ENCODE assay signal across 29 mouse cellular contexts in genomic region chr5:118501624-118502023, GRCm38 (mm10). TPM values are rescaled to one million over a fixed set of nuclear protein-coding genes. Genes with fewer than 3 reads are reported as not detected.
DNase-seq lines count a peak whose midpoint lies in the region; ATAC-seq and TF ChIP-seq lines count a peak whose summit lies in the region.
"Had no signal": no experiment of that assay in that cellular context is flagged by ENCODE, and none has a peak within 500 bp of the region (broad histone marks: within the 10 kb centered on the region; RNA-seq: fewer than 3 reads in every experiment).

No protein-coding gene starts in this region.

- WGBS in liver, embryonic 13.5 days (ENCODE audit: insufficient replicate concordance), result 86% methylated on average over 5 of the region's 5 CpGs
- 81% methylated on average over 5 of the region's 5 CpGs for WGBS in liver, embryonic 12.5 days (ENCODE audit: insufficient replicate concordance)
- 96% methylated on average over 5 of the region's 5 CpGs for WGBS in lung, adult 2 months

- peak overlapping the region; percentile 40; the same call in 1 of the 2 replicates for H3K27ac ChIP-seq in liver, embryonic 13.5 days
- H3K27ac ChIP-seq in liver, embryonic 12.5 days, result no peak overlapping the region
- peak overlapping the region; percentile 84 for H3K27ac ChIP-seq in ES-E14 (ENCODE audit: insufficient read depth, low read depth, low read length, poor library complexity, severe bottlenecking)
- H3K27ac ChIP-seq: embryonic facial prominence, embryonic 10.5 days; embryonic facial prominence, embryonic 13.5 days; forebrain, embryonic 12.5 days; forebrain, embryonic 15.5 days; heart, embryonic 15.5 days; hindbrain, embryonic 10.5 days; hindbrain, embryonic 13.5 days; intestine, embryonic 15.5 days had no signal

- no peak for TF ChIP-seq POLR2A in lung, adult 2 months (IDR thresholded peaks at IDR 0.05; ENCODE audit: borderline replicate concordance, extremely low read depth, low read depth, low read length)

- H3K36me3 ChIP-seq in liver, embryonic 13.5 days, result no peaks in the 10 kb centered on the region
- H3K36me3 ChIP-seq in liver, embryonic 12.5 days, result no peaks in the 10 kb centered on the region
- H3K36me3 ChIP-seq in E14TG2a.4 (ENCODE audit: insufficient read depth, low read length) (no peaks in the 10 kb centered on the region), ES-E14 (ENCODE audit: control insufficient read depth, insufficient read depth, low read length, poor library complexity, severe bottlenecking) (no peaks in the 10 kb centered on the region)
- H3K36me3 ChIP-seq: embryonic facial prominence, embryonic 10.5 days; embryonic facial prominence, embryonic 13.5 days; forebrain, embryonic 12.5 days; forebrain, embryonic 15.5 days; G1E; heart, embryonic 12.5 days; heart, embryonic 15.5 days; hindbrain, embryonic 10.5 days; hindbrain, embryonic 13.5 days; intestine, embryonic 15.5 days had no signal

- no peak overlapping the region for H3K4me2 ChIP-seq in liver, embryonic 13.5 days
- no peak overlapping the region for H3K4me2 ChIP-seq in liver, embryonic 12.5 days
- H3K4me2 ChIP-seq: embryonic facial prominence, embryonic 13.5 days; forebrain, embryonic 12.5 days; forebrain, embryonic 15.5 days; heart, embryonic 12.5 days; heart, embryonic 15.5 days; hindbrain, embryonic 13.5 days; intestine, embryonic 15.5 days had no signal

- no peaks in the 10 kb centered on the region for H3K27me3 ChIP-seq in liver, embryonic 13.5 days
- H3K27me3 ChIP-seq in liver, embryonic 12.5 days (replicated peaks), result no peaks in the 10 kb centered on the region; the same call in 1 of the 2 replicates
- H3K27me3 ChIP-seq in E14TG2a.4 (ENCODE audit: insufficient read depth, low read length), result no peaks in the 10 kb centered on the region
- H3K27me3 ChIP-seq: embryonic facial prominence, embryonic 13.5 days; forebrain, embryonic 15.5 days; heart, embryonic 12.5 days; heart, embryonic 15.5 days; hindbrain, embryonic 13.5 days; intestine, embryonic 15.5 days; Patski had no signal

- H3K4me3 ChIP-seq in liver, embryonic 13.5 days (replicated peaks), result no peak overlapping the region
- H3K4me3 ChIP-seq in liver, embryonic 12.5 days, result no peak overlapping the region
- H3K4me3 ChIP-seq in E14TG2a.4 (replicated peaks; ENCODE audit: low read length) (peak overlapping the region; percentile 49), ES-E14 (ENCODE audit: insufficient read depth in 1 of 2, low read depth in 1 of 2, low read length in 2 of 2, poor library complexity in 1 of 2, severe bottlenecking in 1 of 2) (no peak overlapping the region)
- no peak overlapping the region for H3K4me3 ChIP-seq in lung, adult 2 months (replicated peaks; ENCODE audit: extremely low read depth, low read depth, low read length)
- H3K4me3 ChIP-seq: embryonic facial prominence, embryonic 10.5 days; embryonic facial prominence, embryonic 13.5 days; erythroblast, embryonic 14.5 days; forebrain, embryonic 12.5 days; forebrain, embryonic 15.5 days; heart, embryonic 12.5 days; heart, embryonic 15.5 days; hindbrain, embryonic 10.5 days; hindbrain, embryonic 13.5 days; intestine, embryonic 15.5 days had no signal

- 0 out of 2 replicates have a peak overlapping the region, but pooled peaks have one; percentile 7 for H3K9ac ChIP-seq in liver, embryonic 13.5 days
- no peak overlapping the region for H3K9ac ChIP-seq in liver, embryonic 12.5 days
- H3K9ac ChIP-seq in ES-E14 (ENCODE audit: insufficient read depth, low read depth, low read length, poor library complexity, severe bottlenecking), result no peak overlapping the region
- H3K9ac ChIP-seq: embryonic facial prominence, embryonic 13.5 days; forebrain, embryonic 12.5 days; forebrain, embryonic 15.5 days; heart, embryonic 12.5 days; heart, embryonic 15.5 days; hindbrain, embryonic 13.5 days; intestine, embryonic 15.5 days had no signal

- no peak for ATAC-seq in liver, embryonic 13.5 days (ENCODE audit: low read depth)
- no peak for ATAC-seq in liver, embryonic 12.5 days
- ATAC-seq: activated CD4-positive, CD25-positive, alpha-beta regulatory T cell, adult 4 months; forebrain, embryonic 15.5 days; hindbrain, embryonic 16.5 days; intestine, embryonic 15.5 days; Patski had no signal

- no peak for DNase-seq in liver, embryonic 13.5 days
- no peak for DNase-seq in ES-E14 (ENCODE audit: low read depth, low spot score)
- no peak for DNase-seq in embryo, embryonic 10.5 days (ENCODE audit: low spot score)
- DNase-seq in lung, adult 2 months, result no peak
- DNase-seq: adrenal gland, adult 8-10 months; adrenal gland, postnatal 25 days; cerebellum, adult 11-12 months; cerebellum, adult 8-10 months; cerebellum, postnatal 10 days; gastrocnemius, postnatal 25 days; heart, adult 18-20 months; heart, postnatal 10 days; heart, postnatal 36 days had no signal

- in situ Hi-C loops in ES-E14 (cut with MboI; ENCODE audit: low sequenced_read_pairs in 2 of 2, unreplicated experiment in 2 of 2), result no loop called here

- H3K9me3 ChIP-seq in liver, embryonic 13.5 days (replicated peaks), result no peaks in the 10 kb centered on the region
- no peaks in the 10 kb centered on the region for H3K9me3 ChIP-seq in liver, embryonic 12.5 days (replicated peaks)
- H3K9me3 ChIP-seq in E14TG2a.4 (ENCODE audit: low read length), result no peaks in the 10 kb centered on the region
- no peaks in the 10 kb centered on the region for H3K9me3 ChIP-seq in ES-E14 (ENCODE audit: control insufficient read depth, insufficient read depth, low read depth, low read length)
- H3K9me3 ChIP-seq: embryonic facial prominence, embryonic 10.5 days; embryonic facial prominence, embryonic 13.5 days; forebrain, embryonic 12.5 days; forebrain, embryonic 15.5 days; G1E; heart, embryonic 12.5 days; heart, embryonic 15.5 days; hindbrain, embryonic 10.5 days; hindbrain, embryonic 13.5 days; intestine, embryonic 15.5 days had no signal

- TF ChIP-seq CTCF in E14TG2a.4 (conservative IDR thresholded peaks at IDR 0.05; ENCODE audit: low read length), result no peak
- no peak for TF ChIP-seq CTCF in lung, adult 2 months (IDR thresholded peaks at IDR 0.05; ENCODE audit: insufficient read depth, low read length)

- H3K4me1 ChIP-seq in liver, embryonic 13.5 days (replicated peaks), result peaks cover 55% of the 10 kb centered on the region
- H3K4me1 ChIP-seq in liver, embryonic 12.5 days, result peaks cover 42% of the 10 kb centered on the region
- H3K4me1 ChIP-seq in E14TG2a.4 (replicated peaks; ENCODE audit: low read depth, low read length), result peaks cover 85% of the 10 kb centered on the region
- peaks cover 23 to 31% of the 10 kb centered on the region in 2 experiments for H3K4me1 ChIP-seq in ES-E14 (ENCODE audit: control insufficient read depth in 2 of 2, insufficient read depth in 2 of 2, low read length in 2 of 2, poor library complexity in 1 of 2)
- no peaks in the 10 kb centered on the region; the same call in 1 of the 2 replicates for H3K4me1 ChIP-seq in lung, adult 2 months (ENCODE audit: control insufficient read depth, insufficient read depth, low read length)
- H3K4me1 ChIP-seq: intestine, embryonic 15.5 days had no signal

TF ChIP-seq in ES-E14, 5 proteins besides CTCF, POLR2A, EP300 and RAD21:
- TF ChIP-seq ZC3H11A (IDR thresholded peaks at IDR 0.05; ENCODE audit: borderline replicate concordance, low read depth, low read length), result no peak
- no peak for TF ChIP-seq CHD2 (IDR thresholded peaks at IDR 0.05; ENCODE audit: low read depth, low read length)
- TF ChIP-seq HCFC1 (IDR thresholded peaks at IDR 0.05; ENCODE audit: borderline replicate concordance, insufficient read depth, low read length), result no peak
- TF ChIP-seq ZNF384 (IDR thresholded peaks at IDR 0.05; ENCODE audit: low read depth, low read length), result no peak
- no peak for TF ChIP-seq MAFK (IDR thresholded peaks at IDR 0.05; ENCODE audit: insufficient read depth, low read depth, low read length)

RNA-seq across cellular contexts. Expression of gene Med13l, which starts 58.9 kb away (rescaled TPM):
- polyA plus RNA-seq in liver, embryonic 13.5 days (2015; fragmentation: Nextera tagmentation; extraction: Ambion mirVana), result 10.1 and 10.2 TPM in 2 replicates
- polyA plus RNA-seq in liver, embryonic 12.5 days (2016; fragmentation: Nextera tagmentation; extraction: Ambion mirVana), result 13.0 and 13.8 TPM in 2 replicates
- 52.4 and 61.6 TPM in 2 replicates for total RNA-seq in ES-E14 (2012; rRNA removed)
- 20.3 and 21.4 TPM in 2 replicates for polyA plus RNA-seq in lung, adult 2 months (2012; rRNA removed)
